Mouse (Mus musculus) adrenal gland, adult 8-10 months (tissue): ENCODE results near the gene Dnm1. TPM values are rescaled to one million over a fixed set of nuclear protein-coding genes. Genes with fewer than 3 reads are reported as not detected.

Experiments
- DNase-seq: peaks from one replicate; pipeline ENCODE4 v3.0.0; 2022
- total RNA-seq, 4 experiments: library from RNA; stranded (reverse); gene quantifications; 2 replicates each; pipeline ENCODE4 v1.2.4; 2022

Dnm1 gene
- total RNA-seq, 4 experiments from 2014 or later: 23.2 to 50.0 (median 34.4) TPM

- no peak for DNase-seq
Observed at GRCm38 (mm10) chr2:32339912-32340642, 13.1 kb downstream of the Dnm1 start.

DNA sequence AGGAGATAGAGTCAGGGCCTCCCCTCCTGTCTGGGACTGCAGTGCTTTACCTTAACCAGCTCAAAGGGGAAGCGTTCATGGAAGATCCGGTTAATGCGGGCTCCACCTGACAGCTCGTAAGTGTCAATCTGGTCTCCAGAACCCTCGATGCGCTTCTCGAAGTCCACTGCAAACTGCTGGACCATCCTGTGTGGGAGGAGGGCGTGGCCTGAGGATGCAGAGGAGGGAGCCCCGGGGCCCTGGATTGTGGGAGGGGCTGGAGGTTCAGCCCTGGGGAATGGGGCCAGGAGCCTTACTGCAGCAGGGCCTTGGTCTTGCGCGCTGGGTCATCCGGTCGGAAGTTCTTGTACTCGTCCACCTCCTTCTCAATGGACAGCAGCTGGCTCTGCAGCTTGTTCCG, 17.2 kb downstream of the Dnm1 start:
- no peak for DNase-seq

DNA sequence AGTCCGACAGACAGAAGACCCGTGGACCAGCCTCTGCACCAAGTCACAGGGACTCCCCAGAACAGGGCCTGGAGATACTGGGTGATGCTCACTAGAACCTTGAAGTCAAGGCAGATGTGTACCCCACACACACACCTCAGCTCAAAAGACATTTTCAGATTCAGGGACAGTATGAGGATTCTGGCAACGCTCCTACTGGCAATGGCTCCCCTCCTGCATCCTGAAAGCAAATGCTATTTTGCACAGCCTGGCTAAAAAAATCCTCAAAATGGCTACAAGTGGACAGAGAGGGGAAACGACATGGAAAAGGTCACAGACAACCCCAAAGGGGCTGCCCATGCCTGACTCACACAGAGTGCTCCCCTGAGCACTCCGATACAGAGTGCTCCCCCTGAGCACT, 21.0 kb downstream of the Dnm1 start:
- no peak for DNase-seq

DNA sequence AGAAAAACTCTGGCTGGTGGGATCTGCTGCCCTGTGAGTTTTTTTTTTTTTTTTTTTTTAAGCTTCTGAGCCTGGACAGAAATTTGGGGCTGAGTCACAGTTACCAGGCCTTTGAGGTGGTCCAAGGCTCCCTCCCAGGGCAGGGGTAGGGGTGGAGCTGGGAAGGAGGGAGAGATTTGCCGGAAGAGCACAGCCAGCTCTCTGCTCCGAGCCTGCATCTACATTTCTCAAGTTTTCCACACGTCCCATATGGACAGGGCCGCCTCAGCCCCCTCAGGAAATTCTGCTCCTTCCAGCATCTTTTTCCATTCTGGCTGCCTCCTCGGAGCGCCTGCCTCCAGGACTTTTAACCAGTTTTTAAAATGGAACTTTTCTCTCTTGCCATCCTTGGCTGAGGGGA, 23.6 kb downstream of the Dnm1 start:
- DNase-seq: no peak

DNA sequence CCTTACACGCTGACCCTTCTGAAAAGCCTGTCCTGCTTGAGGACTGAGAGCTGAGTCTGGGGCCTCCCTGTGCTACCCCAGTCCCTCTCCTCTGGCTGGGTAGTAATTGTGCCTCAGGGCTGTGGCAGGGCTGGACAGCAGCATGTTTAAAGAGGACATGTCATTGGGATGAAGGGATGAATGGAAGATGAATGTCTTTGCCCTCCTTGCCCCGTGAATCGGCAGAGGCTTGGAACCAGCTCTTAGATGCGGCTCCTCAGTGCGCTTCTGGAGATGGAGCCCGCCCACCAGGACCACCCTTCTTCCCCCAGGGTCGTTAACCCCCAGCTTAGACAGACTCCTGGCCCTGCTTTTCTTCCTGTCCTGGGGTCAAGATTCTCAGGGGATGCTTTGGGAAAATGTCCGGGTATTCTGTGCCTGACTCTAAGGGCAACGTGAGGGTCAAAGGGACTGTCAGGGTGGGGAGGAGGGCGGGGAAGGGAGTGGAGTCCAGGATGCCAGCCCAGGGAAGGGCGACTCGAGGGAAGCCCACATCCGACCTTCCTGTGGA, 24.2 kb downstream of the Dnm1 start:
- no peak for DNase-seq

DNA sequence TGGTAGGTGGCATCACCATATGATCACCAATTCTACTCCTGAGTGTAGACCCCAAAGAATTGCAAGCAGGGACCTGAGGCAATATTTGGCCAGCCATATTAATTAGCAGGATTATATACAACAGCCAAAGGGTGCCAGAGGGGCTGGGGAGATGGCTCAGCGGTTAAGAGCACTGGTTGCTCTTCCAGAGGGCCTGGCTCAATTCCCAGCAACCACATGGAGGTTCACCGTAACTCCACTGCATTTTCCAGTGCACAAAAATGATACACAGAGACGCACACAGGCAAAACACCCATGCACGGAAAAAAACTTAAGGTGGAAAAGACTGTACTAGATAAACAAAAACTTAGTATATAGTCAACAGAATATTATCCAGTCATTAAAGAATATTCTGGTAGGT, 25.9 kb downstream of the Dnm1 start:
- no peak for DNase-seq

DNA sequence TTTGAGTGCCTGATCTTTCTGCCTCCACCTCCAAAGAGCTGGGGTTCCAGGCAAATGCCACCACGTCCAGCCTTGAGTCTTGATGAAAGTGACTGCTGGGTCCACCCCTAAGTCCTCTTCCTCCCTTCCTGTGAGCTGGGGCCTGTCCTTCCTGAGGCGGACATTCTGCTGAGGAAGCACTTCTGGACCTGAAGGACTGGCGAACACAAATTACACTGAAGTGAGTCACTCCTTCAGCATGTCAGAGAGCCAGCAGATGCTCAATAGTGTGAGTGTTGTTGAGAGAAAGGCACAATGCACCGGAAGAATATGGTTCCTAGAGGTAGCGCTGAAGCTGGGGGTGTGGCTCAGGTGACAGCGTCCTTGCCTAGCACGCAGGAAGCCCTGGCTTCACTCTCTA, 27.8 kb downstream of the Dnm1 start:
- DNase-seq: no peak

DNA sequence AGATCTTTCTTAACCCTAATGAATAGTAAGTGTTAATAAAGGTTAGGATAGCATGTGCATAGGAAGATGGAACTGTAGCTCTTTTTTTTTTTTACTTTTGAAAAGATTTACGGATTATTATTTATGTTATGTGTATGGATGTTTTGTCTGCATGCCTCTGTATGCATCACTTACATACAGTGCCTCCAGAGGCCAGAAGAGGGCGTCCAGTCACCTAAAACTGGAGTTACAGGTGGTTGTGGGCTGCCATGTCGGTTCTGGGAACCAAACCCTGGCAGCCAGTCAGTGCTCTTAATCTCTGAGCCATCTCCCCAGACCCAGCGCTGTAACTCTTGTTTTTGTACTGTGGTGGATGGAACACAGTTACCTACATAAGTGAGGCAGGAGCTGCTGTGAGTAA, 28.8 kb downstream of the Dnm1 start:
- no peak for DNase-seq

- DNase-seq: no peak
Observed at GRCm38 (mm10) chr2:32322754-32323741, 30.1 kb downstream of the Dnm1 start.

GRCm38 (mm10) chr2:32321591-32322298, 31.4 kb downstream of the Dnm1 start:
- DNase-seq: no peak

GRCm38 (mm10) chr2:32320721-32321120, 32.4 kb downstream of the Dnm1 start:
- no peak for DNase-seq

- no peak for DNase-seq
Observed at GRCm38 (mm10) chr2:32319586-32320580, 33.3 kb downstream of the Dnm1 start.

GRCm38 (mm10) chr2:32318709-32319585, 34.2 kb downstream of the Dnm1 start:
- DNase-seq: no peak

- DNase-seq: no peak
Observed at GRCm38 (mm10) chr2:32317791-32318417, 35.2 kb downstream of the Dnm1 start.

- no peak for DNase-seq
Observed at GRCm38 (mm10) chr2:32316887-32317656, 36.1 kb downstream of the Dnm1 start.

DNA sequence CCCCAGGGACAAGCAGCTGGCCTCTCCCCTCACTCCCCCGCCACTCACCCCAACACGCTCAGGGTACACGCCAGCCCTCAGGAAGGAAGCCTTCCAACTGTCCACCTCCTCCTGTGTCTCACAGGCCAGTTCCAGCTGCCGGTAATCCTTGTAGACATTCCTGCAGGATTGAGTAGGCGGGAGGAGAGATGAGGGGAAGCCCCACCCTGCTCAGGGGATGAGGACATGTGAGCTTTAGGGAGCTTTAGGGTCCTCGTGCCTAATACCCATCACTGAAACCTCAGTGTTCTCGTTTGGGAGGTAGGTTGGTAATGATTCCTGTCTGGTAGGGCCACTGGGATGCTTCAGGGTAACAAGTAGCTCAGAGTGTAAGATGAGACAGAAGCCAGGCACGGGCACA, 37.4 kb downstream of the Dnm1 start:
- no peak for DNase-seq

DNA sequence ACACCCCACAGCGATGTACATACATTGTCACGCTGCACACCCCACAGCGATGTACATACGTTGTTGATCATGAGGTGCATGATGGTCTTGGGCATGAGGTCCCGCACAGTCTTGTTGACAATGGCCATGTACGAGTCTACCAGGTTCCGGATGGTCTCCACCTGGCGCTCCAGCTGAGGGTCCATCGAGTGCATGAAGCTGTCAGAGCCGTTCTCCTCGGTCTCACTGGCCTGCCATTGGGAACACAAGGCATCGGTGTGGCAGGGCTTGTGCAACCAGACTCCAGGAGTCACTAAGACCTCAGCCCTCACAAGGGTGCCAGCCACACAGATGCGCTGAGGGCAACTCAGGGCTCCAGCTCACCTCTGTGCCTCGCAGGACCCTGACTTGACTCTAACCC, 38.3 kb downstream of the Dnm1 start:
- DNase-seq: no peak

GRCm38 (mm10) chr2:32312318-32312964, 40.7 kb downstream of the Dnm1 start:
- DNase-seq: peak; percentile 64
